Mouse (Mus musculus) CD4-positive naive resting alpha-beta T cell, adult 57 days (primary cell): ENCODE results near the gene Flnb. TPM values are rescaled to one million over a fixed set of nuclear protein-coding genes. Genes with fewer than 3 reads are reported as not detected.

ENCODE experiments used
- total RNA-seq: library from RNA; stranded (reverse); gene quantifications from one replicate; pipeline ENCODE4 v1.2.4, GENCODE M21; 2023

Flnb gene
- 32.1 TPM for total RNA-seq

GRCm38 (mm10) chr14:7817770-7818462 lies at the start of gene Flnb:
Flnb (plus strand) TSS chr14:7817957.

GRCm38 (mm10) chr14:7791532-7792159 lies 26.1 kb upstream of the Flnb start, which contains the start of gene Gm26661:
Gm26661 (plus strand) TSS chr14:7791587.

DNA sequence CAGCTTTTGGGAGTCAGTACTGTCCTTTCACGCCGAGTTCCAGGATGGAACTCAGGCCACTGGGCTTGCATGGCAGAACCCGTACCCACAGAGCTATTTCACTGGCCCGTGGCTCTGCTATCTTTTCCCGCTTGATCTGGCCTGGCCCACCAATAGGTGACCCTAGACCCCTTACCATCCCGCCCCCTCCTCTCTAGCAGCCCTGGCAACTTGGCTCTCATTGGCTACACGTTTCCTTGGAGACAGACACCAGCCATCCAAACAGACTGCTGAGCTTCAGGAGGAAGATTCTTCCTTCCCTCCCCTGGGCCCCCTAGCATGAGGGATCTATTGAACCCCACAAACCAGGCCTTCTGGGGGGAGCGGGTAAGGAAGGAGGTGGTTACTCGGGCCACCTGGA lies 139.3 kb downstream of the Flnb start, which contains the start of gene Gm45521:
TSS of gene Gm45521 (plus strand) at position 240 of the 400 bp plus-strand sequence.

DNA sequence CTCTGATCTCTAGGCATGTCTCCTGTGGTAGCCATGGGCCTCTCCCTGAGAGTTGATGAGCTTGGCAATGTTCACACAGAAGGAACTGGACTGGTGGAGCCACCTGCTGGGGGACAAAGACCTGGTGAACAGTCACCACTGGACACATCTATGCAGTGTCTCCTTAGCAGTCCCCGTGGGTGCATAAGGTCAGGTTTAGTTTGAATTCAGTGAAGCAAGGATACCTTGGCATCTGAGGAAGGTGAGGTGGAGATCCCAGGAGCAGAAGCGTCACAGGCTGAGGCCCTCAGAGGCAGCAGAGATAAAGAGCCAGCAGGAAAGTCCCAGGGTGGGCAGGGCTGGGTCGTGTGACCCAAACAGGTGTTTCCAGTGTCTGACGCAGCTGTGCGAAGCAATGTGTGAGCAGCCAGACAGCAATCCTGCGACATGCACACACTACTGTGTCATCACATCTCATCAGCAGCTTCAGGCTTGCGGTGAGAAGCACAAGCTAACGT lies 176.6 kb downstream of the Flnb start, which contains the start of gene Dnase1l3:
TSS of gene Dnase1l3 (minus strand) at position 303 of the 497 bp plus-strand sequence.

Other genes starting within 250 kb of the Flnb start
- 0.35 TPM for gene Gm3558, start 249.4 kb upstream of the Flnb start, total RNA-seq
- gene Gm10338, start 222.4 kb upstream of the Flnb start, total RNA-seq, result not detected
- gene Gm10128, start 174.0 kb upstream of the Flnb start, total RNA-seq, result not detected
- not detected for gene Gm26661, start 26.4 kb upstream of the Flnb start, total RNA-seq
- not detected for gene Gm45521, start 139.3 kb downstream of the Flnb start, total RNA-seq
- gene Dnase1l3, start 176.6 kb downstream of the Flnb start, total RNA-seq, result 2.3 TPM
- 13.6 TPM for gene Abhd6, start 184.9 kb downstream of the Flnb start, total RNA-seq